Mouse (Mus musculus) bone marrow, adult 2 months (tissue): ENCODE results near the gene Nphp3. TPM values are rescaled to one million over a fixed set of nuclear protein-coding genes. Genes with fewer than 3 reads are reported as not detected.

ENCODE experiments used
- H3K27ac ChIP-seq: fragments of 200-500 bp; 2 replicates; pipeline ENCODE4 v1.5.1; 2012; ENCODE audit warnings: low read depth, mild to moderate bottlenecking, control low read depth, inconsistent platforms, low read length; ENCODE audit not compliant: control insufficient read depth, poor library complexity, insufficient read depth
- H3K4me1 ChIP-seq: fragments of 200-500 bp; 2 replicates; pipeline ENCODE4 v1.6.1; 2011; ENCODE audit warnings: low read length; ENCODE audit not compliant: control insufficient read depth, insufficient read depth
- H3K4me3 ChIP-seq: fragments of 200-500 bp; replicated peaks from 2 replicates; pipeline ENCODE3; 2011; ENCODE audit warnings: mild to moderate bottlenecking, low read depth, low read length, control low read depth; ENCODE audit not compliant: control insufficient read depth
- CTCF ChIP-seq: fragments of 200-500 bp; IDR thresholded peaks from 2 replicates; pipeline ENCODE4 v1.5.1; 2011; ENCODE audit warnings: low read length, control low read depth; ENCODE audit not compliant: control insufficient read depth, insufficient read depth
- POLR2A ChIP-seq: fragments of 200-500 bp; IDR thresholded peaks from 2 replicates; pipeline ENCODE4 v1.6.1; 2011; ENCODE audit warnings: low read depth, mild to moderate bottlenecking, control low read depth, low read length, borderline replicate concordance; ENCODE audit not compliant: control insufficient read depth
- WGBS: fragments of 180-500 bp; shearing (Covaris S2); methylation state at CpG from one replicate; pipeline ENCODE4 v1.1.7; 2018; 5-methylcytosine and 5-hydroxymethylcytosine counted together
- polyA plus RNA-seq: library from polyadenylated mRNA; stranded (reverse); fragments of >200 nt; gene quantifications from 2 replicates; pipeline ENCODE4 v1.2.4, GENCODE M21; 2011; ENCODE audit warnings: low replicate concordance; ENCODE audit not compliant: missing spikeins, insufficient read depth, insufficient read length

Nphp3 gene
- 0.72 and 8.1 TPM in 2 replicates for polyA plus RNA-seq

DNA sequence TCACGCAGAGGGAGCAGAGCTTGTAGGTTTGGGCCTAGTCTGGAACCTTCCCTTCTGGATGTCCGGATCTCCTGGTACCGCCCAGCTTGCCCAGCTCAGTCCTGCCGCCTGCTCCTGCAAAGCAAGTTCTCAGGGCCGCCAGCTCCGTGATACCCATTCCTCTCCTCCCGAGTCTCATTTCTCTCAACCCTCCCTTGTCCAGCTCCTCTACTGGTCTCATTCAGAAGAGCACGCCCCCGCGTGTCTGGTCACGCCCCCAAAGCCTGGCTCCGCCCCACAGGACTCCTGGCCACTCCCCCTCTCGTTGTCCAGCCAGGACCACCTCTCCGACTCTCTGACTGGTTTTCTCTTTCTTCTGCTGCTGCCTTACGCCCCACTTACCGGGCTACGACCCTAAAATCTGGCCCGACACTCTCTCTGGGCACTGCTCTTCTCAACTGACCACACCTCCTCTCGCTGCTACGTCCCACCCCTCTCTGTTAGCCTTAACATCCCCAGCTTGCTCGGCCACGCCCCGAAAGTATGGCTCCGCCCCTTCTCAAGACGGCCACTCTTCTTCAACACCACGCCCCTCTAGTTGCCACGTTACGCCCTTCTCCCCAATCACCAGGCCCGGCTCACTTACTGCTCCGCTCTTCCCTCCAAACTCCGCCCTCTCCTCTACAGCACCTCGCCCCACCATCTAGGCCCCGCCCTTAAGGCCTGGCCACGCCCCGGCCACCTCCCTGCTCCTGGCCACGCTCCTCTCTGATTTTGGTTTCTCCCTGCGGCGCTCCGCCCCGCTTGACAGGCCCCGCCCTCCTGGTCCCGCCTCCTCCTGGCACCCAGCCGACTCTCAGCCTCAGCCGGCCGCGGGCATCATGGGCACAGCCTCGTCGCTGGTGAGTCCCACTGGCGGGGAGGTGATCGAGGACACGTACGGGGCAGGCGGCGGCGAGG is at the start of gene Nphp3:
Nphp3 (plus strand) TSS at position 624 of the 939 bp plus-strand sequence.
- peak within 1 kb of the TSS; percentile 30; the same call in 1 of the 2 replicates for H3K27ac ChIP-seq
- H3K4me3 ChIP-seq, result peak within 1 kb of the TSS; percentile 76
- WGBS, result 1% methylated on average over 55 of the region's 55 CpGs
- TF ChIP-seq POLR2A (peak; percentile 55; the same call in 1 of the 2 replicates), CTCF (no peak)
- H3K4me1 ChIP-seq, result no peaks in the 10 kb centered on the region; the same call in 1 of the 2 replicates

GRCm38 (mm10) chr9:103958722-103959121 is 43.6 kb upstream of the Nphp3 start:
- WGBS, result 63% methylated on average over 6 of the region's 6 CpGs
- Histone ChIP-seq H3K4me3 (no peak overlapping the region), H3K4me1 (no peaks in the 10 kb centered on the region), H3K27ac (no peak overlapping the region)
- TF ChIP-seq POLR2A (no peak), CTCF (no peak)

DNA sequence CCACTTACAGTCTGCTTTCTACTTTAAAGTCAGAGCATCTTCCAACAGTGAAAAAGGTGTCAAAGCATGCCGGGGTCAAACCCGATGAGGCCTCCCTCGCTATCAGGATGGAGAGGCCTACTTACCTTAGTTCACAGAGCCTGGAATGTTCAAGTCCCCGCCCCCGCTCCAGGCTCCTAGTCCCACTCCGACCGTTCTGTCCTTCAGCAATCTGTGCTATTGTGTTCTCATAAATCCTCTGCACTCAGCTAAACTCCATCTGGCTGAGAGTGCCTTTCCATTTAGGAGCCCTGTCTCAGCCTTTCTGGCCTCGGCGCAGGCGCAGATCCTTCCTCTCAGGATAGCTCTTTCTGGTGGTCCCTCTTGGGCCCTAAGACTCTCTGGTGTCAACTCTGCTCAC is 42.4 kb upstream of the Nphp3 start:
- Histone ChIP-seq H3K4me1 (no peaks in the 10 kb centered on the region), H3K27ac (no peak overlapping the region), H3K4me3 (no peak overlapping the region)
- TF ChIP-seq POLR2A (no peak), CTCF (no peak)
- 87% methylated on average over 10 of the region's 10 CpGs for WGBS

DNA sequence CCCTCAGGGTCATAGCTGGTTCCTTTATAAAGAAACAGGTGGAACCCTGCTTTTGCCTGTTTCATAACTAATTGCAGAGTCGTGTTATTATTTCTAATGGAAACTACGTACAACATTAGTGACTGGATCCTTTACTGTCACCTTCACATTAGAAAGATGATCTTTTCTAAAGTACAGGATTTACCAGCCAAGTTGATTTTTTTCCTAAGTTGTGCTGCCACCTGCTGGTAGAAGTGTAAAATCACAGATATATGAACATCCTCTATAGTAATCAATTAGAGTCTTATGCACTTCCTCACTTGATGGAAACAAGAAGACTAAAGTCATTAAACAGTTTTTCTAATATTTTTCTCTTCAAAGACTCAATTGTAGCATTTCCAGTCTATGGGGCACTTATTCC is 5.8 kb upstream of the Nphp3 start:
- H3K27ac ChIP-seq, result no peak overlapping the region
- TF ChIP-seq POLR2A (no peak), CTCF (no peak)
- H3K4me1 ChIP-seq, result no peaks in the 10 kb centered on the region
- 10% methylated on average over 2 of the region's 2 CpGs for WGBS
- H3K4me3 ChIP-seq, result no peak overlapping the region

- 61% methylated on average over 3 of the region's 3 CpGs for WGBS
- no peak overlapping the region for H3K4me3 ChIP-seq
- TF ChIP-seq CTCF, result no peak
- no peak for TF ChIP-seq POLR2A
These were observed 1.7 kb upstream of the Nphp3 start for GRCm38 (mm10) chr9:104000601-104001000.

GRCm38 (mm10) chr9:104002913-104003330 is 578 bp downstream of the Nphp3 start:
- TF ChIP-seq CTCF, result peak; percentile 57
- TF ChIP-seq POLR2A, result no peak; the same call in 1 of the 2 replicates

More at GRCm38 (mm10) chr9:104000601-104001000, 1.7 kb upstream of the Nphp3 start:
- Histone ChIP-seq H3K4me1 (no peaks in the 10 kb centered on the region; the same call in 1 of the 2 replicates), H3K27ac (no peak overlapping the region)

DNA sequence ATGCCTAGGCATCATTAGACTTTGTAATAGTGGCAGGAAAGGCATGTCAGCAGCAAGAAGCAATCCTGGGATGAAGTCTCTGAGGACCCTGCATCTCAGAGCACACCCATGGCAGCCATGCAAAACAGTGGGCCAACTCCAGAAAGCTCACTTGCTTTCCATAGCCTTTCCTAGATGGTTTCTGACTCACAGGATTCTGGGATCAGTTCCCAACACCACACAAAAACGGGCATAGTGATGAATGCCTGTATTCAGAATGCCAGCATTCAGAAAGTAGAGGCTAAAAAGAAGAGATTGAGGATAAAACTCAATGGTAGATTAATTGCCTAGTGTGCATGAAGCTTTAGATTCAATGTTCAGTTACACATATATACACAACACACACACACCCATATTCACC is 12.2 kb downstream of the Nphp3 start:
- no peaks in the 10 kb centered on the region for H3K4me1 ChIP-seq
- no peak for TF ChIP-seq CTCF
- TF ChIP-seq POLR2A, result no peak
- WGBS, result 71% methylated on average over 1 of the region's 1 CpGs

More at GRCm38 (mm10) chr9:104002913-104003330, 578 bp downstream of the Nphp3 start:
- H3K4me1 ChIP-seq, result no peaks in the 10 kb centered on the region; the same call in 1 of the 2 replicates
- peak overlapping the region; percentile 76 for H3K4me3 ChIP-seq
- H3K27ac ChIP-seq, result peak overlapping the region; percentile 30; the same call in 1 of the 2 replicates
- under 1% methylated on average over 37 of the region's 37 CpGs for WGBS

DNA sequence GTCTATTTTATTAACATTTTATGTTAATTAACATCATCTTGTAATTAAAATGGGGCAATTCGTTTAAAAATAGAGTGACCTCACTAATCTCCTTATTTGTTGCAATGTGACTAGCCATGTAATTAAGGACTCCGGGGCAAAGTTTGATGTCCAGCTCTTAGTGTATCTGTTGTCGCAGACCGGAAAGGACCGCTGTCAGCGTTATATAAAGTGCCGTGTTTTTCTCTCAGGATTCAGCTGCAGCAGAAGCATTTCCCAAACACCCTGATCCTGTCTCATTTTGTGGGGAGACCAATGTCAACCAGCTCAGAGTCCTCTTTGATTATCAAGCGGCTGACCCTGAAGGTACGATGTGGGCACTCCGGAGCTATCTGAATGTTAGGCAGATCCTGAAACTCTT is 18.7 kb downstream of the Nphp3 start:
- WGBS, result 91% methylated on average over 10 of the region's 10 CpGs
- Histone ChIP-seq H3K27ac (no peak overlapping the region), H3K4me3 (no peak overlapping the region), H3K4me1 (no peaks in the 10 kb centered on the region)
- no peak for TF ChIP-seq CTCF
- no peak for TF ChIP-seq POLR2A

More for the DNA sequence above, 12.2 kb downstream of the Nphp3 start:
- no peak overlapping the region for H3K27ac ChIP-seq
- no peak overlapping the region for H3K4me3 ChIP-seq

DNA sequence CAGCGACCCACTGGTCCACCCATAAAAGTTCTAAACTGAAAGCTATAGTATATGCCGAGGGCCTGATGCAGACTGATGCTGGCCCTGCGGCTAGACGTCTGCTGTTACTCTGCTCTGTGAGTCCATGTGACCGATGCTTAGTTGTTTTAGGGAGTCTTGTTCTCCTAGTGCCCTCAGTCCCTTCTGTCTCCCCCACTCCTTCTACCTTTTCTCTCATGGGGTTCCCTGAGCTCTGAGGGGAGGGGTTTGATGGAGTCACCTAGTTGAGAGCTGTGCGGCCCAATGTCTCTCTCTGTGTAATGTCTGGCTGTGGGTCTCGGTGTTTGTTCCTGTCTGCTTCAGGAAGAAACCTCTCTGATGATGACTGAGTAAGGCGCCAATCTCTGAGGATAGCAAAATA is 24.8 kb downstream of the Nphp3 start:
- 88% methylated on average over 8 of the region's 8 CpGs for WGBS
- H3K4me3 ChIP-seq, result no peak overlapping the region

More for the DNA sequence above, 24.8 kb downstream of the Nphp3 start:
- TF ChIP-seq CTCF (no peak), POLR2A (no peak)
- Histone ChIP-seq H3K27ac (no peak overlapping the region), H3K4me1 (peaks cover 2% of the 10 kb centered on the region)
